Mouse (Mus musculus) liver, embryonic 11.5 days (tissue): ENCODE data around the gene Cald1. TPM values are rescaled to one million over a fixed set of nuclear protein-coding genes. Genes with fewer than 3 reads are reported as not detected.

Source experiments
- ATAC-seq: fragments of 200-750 bp; cut with Nextera tagmentation; replicated peaks from 2 replicates; pipeline ENCODE4 v1.8.0; 2017; ENCODE audit warnings: moderate number of reproducible peaks, mild to moderate bottlenecking, moderate TSS enrichment, moderate library complexity; ENCODE audit not compliant: low FRiP score
- DNase-seq: peaks from one replicate; pipeline ENCODE4 v3.0.0-alpha.2; 2017; ENCODE audit warnings: low spot score
- H3K27ac ChIP-seq: fragments of 300-500 bp; sonication (generic); 2 replicates; pipeline ENCODE4 v1.5.1; 2014; ENCODE audit warnings: mild to moderate bottlenecking, low read depth, low read length, control low read depth
- H3K27me3 ChIP-seq: fragments of 300-500 bp; sonication (generic); replicated peaks from 2 replicates; pipeline ENCODE4 v1.6.1; 2014; ENCODE audit warnings: low read length, mixed read lengths; ENCODE audit not compliant: control insufficient read depth, insufficient read depth
- H3K36me3 ChIP-seq: fragments of 300-500 bp; sonication (generic); 2 replicates; pipeline ENCODE4 v1.6.1; 2014; ENCODE audit warnings: mild to moderate bottlenecking, low read length, moderate library complexity, mixed read lengths; ENCODE audit not compliant: control insufficient read depth, insufficient read depth
- H3K4me1 ChIP-seq: fragments of 300-500 bp; sonication (generic); replicated peaks from 2 replicates; pipeline ENCODE4 v1.6.1; 2014; ENCODE audit warnings: low read length, mixed read lengths; ENCODE audit not compliant: control insufficient read depth, insufficient read depth
- H3K4me2 ChIP-seq: fragments of 300-500 bp; sonication (generic); 2 replicates; pipeline ENCODE4 v1.6.1; 2014; ENCODE audit warnings: mild to moderate bottlenecking, control low read depth, moderate library complexity
- H3K4me3 ChIP-seq: fragments of 300-500 bp; sonication (generic); 2 replicates; pipeline ENCODE4 v1.5.1; 2014; ENCODE audit warnings: low read depth, low read length, control low read depth
- H3K9ac ChIP-seq: fragments of 300-500 bp; sonication (generic); 2 replicates; pipeline ENCODE4 v1.6.1; 2014; ENCODE audit warnings: low read depth, low read length, control low read depth
- H3K9me3 ChIP-seq: fragments of 300-500 bp; sonication (generic); 2 replicates; pipeline ENCODE4 v1.6.1; 2016; ENCODE audit warnings: low read length, inconsistent platforms, mixed read lengths; ENCODE audit not compliant: control insufficient read depth
- WGBS: fragments of 180-500 bp; shearing (Covaris S2); extraction: QIAGEN DNeasy Blood & Tissue Kit; methylation state at CpG from one replicate; pipeline ENCODE4 v1.1.7; 2014; 5-methylcytosine and 5-hydroxymethylcytosine counted together
- polyA plus RNA-seq: library from polyadenylated mRNA; unstranded; fragments of >200 nt; fragmentation: Nextera tagmentation; extraction: Ambion mirVana; gene quantifications from 2 replicates; pipeline ENCODE4 v1.2.1, GENCODE M21; 2014

The Cald1 gene
- polyA plus RNA-seq, 1 experiment from 2014 or later: 134 TPM

DNA sequence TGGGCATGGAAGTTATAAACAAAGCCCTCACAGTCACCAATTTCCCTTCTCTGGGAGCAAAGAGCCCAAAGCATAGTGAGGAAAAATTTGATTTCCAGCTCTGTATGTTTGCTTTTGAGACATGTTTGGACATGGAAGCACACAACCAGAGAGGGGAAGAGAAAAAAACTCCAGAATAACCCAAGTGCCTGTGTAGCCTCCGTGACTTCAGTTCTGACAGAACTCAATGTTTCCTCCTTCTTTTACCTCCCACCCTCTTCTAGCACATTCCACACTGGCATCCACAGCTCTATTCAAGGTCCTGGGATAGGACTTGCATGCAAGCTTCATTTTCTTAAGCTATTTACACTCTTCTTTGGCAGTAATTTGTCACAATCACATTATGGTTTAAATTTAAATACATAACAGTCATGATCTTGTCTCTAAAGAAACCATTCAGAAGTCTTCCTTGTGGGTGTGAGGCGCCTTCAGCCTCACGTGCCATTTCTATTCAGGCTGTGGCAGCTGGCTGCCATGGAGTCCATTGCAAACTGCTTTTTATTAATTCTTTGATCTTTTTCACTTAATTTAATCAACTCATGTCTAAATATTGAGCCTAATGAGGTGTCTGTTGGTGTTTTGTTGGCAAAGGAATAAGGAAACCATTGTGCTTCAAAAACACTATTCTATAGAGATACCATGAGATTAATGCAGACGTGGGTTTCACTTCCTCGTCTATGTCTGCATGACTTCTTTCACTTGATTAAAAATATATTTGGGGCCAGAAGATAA, 49.9 kb downstream of the Cald1 start:
- WGBS: 77% methylated on average over 5 of the region's 5 CpGs
- Histone ChIP-seq H3K27me3 (no peaks in the 10 kb centered on the region), H3K4me1 (no peaks in the 10 kb centered on the region; the same call in 1 of the 2 replicates), H3K27ac (no peak overlapping the region), H3K36me3 (no peaks in the 10 kb centered on the region), H3K9ac (no peak overlapping the region), H3K9me3 (no peaks in the 10 kb centered on the region), H3K4me2 (no peak overlapping the region), H3K4me3 (no peak overlapping the region)
- ATAC-seq (no peak), DNase-seq (no peak)

DNA sequence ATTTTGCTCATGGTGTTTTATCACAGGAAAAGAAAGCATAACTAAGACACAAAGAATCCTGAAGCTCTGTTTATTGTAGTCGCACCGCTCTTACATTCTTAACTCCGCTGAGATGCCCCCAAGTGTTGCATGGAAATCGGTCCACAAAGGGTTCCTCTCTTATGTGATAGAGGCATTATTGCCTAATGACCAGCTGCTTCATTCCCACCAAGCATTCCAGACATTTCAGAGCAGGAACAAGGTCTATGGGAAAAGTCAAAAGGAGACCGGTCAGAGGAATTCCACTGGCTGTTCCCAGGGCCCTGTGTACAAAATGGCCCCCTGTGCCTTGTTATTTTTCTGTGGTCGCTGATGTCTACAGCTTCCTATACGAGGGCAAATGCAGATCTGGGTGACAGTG, 53.0 kb downstream of the Cald1 start:
- DNase-seq: no peak
- H3K27ac ChIP-seq: no peak overlapping the region
- H3K9me3 ChIP-seq: no peaks in the 10 kb centered on the region
- no peak overlapping the region for H3K4me2 ChIP-seq
- H3K9ac ChIP-seq: no peak overlapping the region
- no peak overlapping the region for H3K4me3 ChIP-seq
- no peaks in the 10 kb centered on the region for H3K27me3 ChIP-seq
- H3K4me1 ChIP-seq: no peaks in the 10 kb centered on the region; the same call in 1 of the 2 replicates
- no peaks in the 10 kb centered on the region for H3K36me3 ChIP-seq
- no peak for ATAC-seq
- 78% methylated on average over 7 of the region's 7 CpGs for WGBS

DNA sequence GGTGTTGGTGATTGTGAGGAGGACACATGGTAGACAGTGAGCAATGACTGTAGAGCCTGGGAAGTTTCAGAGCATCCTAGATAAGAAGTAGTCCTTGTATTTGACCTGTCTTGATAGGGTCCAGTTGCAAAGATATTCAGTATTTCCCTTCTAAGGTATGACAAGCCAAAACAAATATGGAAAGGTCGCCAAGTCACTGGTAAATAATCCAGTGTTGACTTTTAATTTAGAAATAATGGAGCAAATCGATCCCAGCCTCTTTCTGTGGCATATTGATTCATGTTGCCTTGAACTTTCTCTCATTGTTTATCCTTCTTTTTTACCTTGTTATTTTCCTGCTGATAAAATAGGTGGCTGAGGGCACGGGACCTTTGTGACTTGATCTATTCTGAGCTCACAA, 57.4 kb downstream of the Cald1 start:
- H3K36me3 ChIP-seq: no peaks in the 10 kb centered on the region
- H3K4me2 ChIP-seq: no peak overlapping the region
- no peak overlapping the region for H3K4me3 ChIP-seq
- no peak for DNase-seq
- ATAC-seq: no peak
- H3K9me3 ChIP-seq: no peaks in the 10 kb centered on the region
- no peak overlapping the region for H3K27ac ChIP-seq
- H3K9ac ChIP-seq: no peak overlapping the region
- H3K4me1 ChIP-seq: no peaks in the 10 kb centered on the region; the same call in 1 of the 2 replicates
- WGBS: 53% methylated on average over 3 of the region's 3 CpGs
- no peaks in the 10 kb centered on the region for H3K27me3 ChIP-seq

DNA sequence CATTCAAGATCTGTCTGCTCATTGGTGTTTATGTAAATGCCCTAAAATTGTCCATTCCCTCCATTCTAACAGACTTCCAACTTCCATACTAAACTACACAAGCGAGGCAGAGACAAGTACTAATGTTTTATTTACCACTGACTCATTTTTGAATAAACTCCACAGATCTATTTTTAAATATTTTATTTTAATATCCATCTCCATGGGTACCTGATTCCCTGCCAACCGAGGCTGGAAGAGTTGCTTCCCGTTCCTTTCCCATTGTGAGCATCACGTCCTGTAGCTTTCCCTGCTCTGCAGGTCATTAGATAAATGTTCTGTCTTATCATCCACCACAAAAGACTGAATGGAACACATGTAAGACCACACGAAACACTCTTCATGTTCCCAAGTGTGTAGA, 60.5 kb downstream of the Cald1 start:
- Histone ChIP-seq H3K4me3 (no peak overlapping the region), H3K36me3 (no peaks in the 10 kb centered on the region), H3K9ac (no peak overlapping the region), H3K27ac (no peak overlapping the region), H3K4me2 (no peak overlapping the region), H3K9me3 (no peaks in the 10 kb centered on the region), H3K4me1 (no peaks in the 10 kb centered on the region; the same call in 1 of the 2 replicates), H3K27me3 (no peaks in the 10 kb centered on the region)
- no peak for DNase-seq
- no peak for ATAC-seq
- 80% methylated on average over 5 of the region's 5 CpGs for WGBS

- no peaks in the 10 kb centered on the region; the same call in 1 of the 2 replicates for H3K4me1 ChIP-seq
- no peak overlapping the region for H3K4me3 ChIP-seq
- no peaks in the 10 kb centered on the region for H3K9me3 ChIP-seq
- no peak overlapping the region; the same call in 1 of the 2 replicates for H3K27ac ChIP-seq
- ATAC-seq (no peak), DNase-seq (no peak)
- H3K4me2 ChIP-seq: no peak overlapping the region
- no peaks in the 10 kb centered on the region for H3K36me3 ChIP-seq
- H3K27me3 ChIP-seq: no peaks in the 10 kb centered on the region
- WGBS: 49% methylated on average over 8 of the region's 8 CpGs
- no peak overlapping the region for H3K9ac ChIP-seq
Measured at GRCm38 (mm10) chr6:34660724-34661123, 62.4 kb downstream of the Cald1 start.

- Histone ChIP-seq H3K9ac (no peak overlapping the region), H3K9me3 (no peaks in the 10 kb centered on the region), H3K36me3 (no peaks in the 10 kb centered on the region), H3K27me3 (no peaks in the 10 kb centered on the region), H3K4me1 (no peaks in the 10 kb centered on the region; the same call in 1 of the 2 replicates), H3K27ac (no peak overlapping the region), H3K4me3 (no peak overlapping the region), H3K4me2 (no peak overlapping the region)
- 48% methylated on average over 6 of the region's 6 CpGs for WGBS
- ATAC-seq (no peak), DNase-seq (no peak)
Measured at GRCm38 (mm10) chr6:34662626-34663025, 64.3 kb downstream of the Cald1 start.

DNA sequence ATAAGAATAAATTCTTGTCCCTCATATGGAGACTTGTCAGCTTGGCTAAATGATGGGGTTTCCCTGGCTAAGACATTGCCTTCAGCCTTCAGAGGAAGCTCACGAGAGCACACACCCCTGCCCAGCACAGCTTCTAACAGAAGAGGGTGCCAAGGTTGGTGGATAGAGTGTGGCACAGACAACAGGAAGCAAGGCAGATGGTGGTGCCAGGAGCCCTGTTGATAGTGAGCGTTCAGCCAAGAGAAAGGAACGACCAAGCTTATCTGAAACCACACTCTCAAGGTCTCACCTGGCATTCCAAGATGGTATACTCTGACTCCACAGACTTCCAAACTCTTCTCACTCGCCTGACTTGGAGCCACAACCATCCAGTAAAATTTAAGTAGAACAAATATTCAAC, 66.0 kb downstream of the Cald1 start:
- no peaks in the 10 kb centered on the region for H3K36me3 ChIP-seq
- ATAC-seq (no peak), DNase-seq (no peak)
- no peaks in the 10 kb centered on the region for H3K9me3 ChIP-seq
- no peak overlapping the region for H3K4me3 ChIP-seq
- H3K27ac ChIP-seq: no peak overlapping the region
- no peak overlapping the region for H3K9ac ChIP-seq
- no peak overlapping the region for H3K4me2 ChIP-seq
- WGBS: 68% methylated on average over 4 of the region's 4 CpGs
- no peaks in the 10 kb centered on the region for H3K27me3 ChIP-seq
- no peaks in the 10 kb centered on the region; the same call in 1 of the 2 replicates for H3K4me1 ChIP-seq

GRCm38 (mm10) chr6:34664749-34665148, 66.4 kb downstream of the Cald1 start:
- ATAC-seq: no peak
- Histone ChIP-seq H3K9ac (no peak overlapping the region), H3K27ac (no peak overlapping the region), H3K9me3 (no peaks in the 10 kb centered on the region), H3K4me1 (no peaks in the 10 kb centered on the region; the same call in 1 of the 2 replicates), H3K4me2 (no peak overlapping the region), H3K36me3 (no peaks in the 10 kb centered on the region), H3K27me3 (no peaks in the 10 kb centered on the region), H3K4me3 (no peak overlapping the region)
- WGBS: 63% methylated on average over 5 of the region's 5 CpGs
- DNase-seq: no peak

DNA sequence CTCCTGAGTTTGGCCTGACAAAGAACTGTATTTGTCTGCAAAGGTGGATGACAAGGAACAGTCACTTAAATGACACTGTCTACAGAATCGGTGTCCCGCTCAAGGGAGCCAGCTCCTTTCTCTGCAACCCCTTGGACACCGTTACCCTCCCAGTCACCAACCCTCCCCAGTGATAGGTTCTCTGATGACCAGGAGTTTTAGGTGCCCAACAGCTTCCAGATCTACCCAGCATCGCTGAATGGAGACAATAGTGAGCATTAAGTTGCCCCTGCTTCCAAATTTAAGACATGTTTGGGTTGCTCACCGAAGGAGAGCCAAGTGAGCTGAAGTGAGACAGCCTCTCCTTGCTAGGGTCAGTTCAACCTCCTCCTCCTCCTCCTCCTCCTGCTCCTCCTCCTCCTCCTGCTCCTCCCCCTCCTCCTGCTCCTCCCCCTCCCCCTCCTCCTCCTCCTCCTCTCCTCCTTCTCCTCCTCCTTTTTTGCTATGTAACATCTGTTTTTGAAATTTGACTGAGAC, 70.5 kb downstream of the Cald1 start:
- no peak for ATAC-seq
- H3K4me3 ChIP-seq: no peak overlapping the region
- H3K36me3 ChIP-seq: no peaks in the 10 kb centered on the region
- H3K9ac ChIP-seq: no peak overlapping the region
- H3K27me3 ChIP-seq: no peaks in the 10 kb centered on the region
- no peak for DNase-seq
- no peaks in the 10 kb centered on the region for H3K9me3 ChIP-seq
- no peak overlapping the region for H3K4me2 ChIP-seq
- H3K27ac ChIP-seq: no peak overlapping the region
- no peaks in the 10 kb centered on the region for H3K4me1 ChIP-seq
- 90% methylated on average over 5 of the region's 5 CpGs for WGBS
